ENCODE assay signal across 8 mouse cellular contexts in the genomic region with DNA sequence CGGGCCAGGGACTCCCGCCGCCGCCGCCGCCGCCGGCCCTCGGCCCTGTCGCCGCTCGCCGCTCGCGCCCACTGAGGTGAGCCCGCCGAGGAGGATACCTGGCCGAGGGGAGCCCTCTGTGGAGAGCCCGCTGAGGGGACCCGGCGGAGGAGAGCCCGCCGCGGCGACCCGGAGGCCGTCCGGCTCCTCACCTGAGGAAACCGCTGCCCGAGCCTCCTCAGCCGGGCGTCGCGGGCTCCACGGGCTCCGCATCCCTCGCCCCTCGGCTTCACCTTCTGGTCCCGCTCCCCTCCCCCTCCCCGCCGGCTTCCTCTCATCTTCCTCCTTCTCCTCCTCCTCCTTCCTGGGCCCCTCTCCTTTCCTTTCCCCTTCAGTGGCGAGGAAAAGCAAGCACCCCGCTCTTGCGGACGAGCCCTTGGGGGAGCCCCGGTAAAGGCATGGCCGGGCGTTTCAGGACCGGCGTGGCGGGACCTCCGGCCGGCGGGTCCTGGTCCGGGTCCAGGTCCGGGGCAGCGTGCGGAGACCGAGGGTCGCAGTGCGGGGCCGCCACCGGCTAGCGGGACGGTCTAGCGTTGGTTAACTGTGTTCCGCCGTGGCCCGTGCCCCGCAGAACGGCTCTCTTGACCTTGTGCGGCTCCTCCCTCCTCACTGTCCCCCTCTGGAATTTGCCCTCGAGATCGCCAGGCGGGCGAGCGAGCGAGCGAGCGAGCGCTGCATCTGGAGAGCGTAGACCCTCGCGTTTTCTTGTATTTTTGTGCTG. TPM values are rescaled to one million over a fixed set of nuclear protein-coding genes. Genes with fewer than 3 reads are reported as not detected.
A peak's percentile ranks its signal among the peaks of the same experiment; 100 is the strongest.
DNase-seq lines count a peak whose midpoint lies in the region; ATAC-seq and TF ChIP-seq lines count a peak whose summit lies in the region.

No protein-coding gene starts in this region.

- H3K36me3 ChIP-seq in intestine, embryonic 16.5 days (ENCODE audit: control insufficient read depth, insufficient read depth, low read length), result no peaks in the 10 kb centered on the region
- H3K36me3 ChIP-seq in limb, embryonic 14.5 days (ENCODE audit: control insufficient read depth, insufficient read depth, low read length), result peaks cover 25% of the 10 kb centered on the region
- H3K36me3 ChIP-seq in midbrain, embryonic 16.5 days (ENCODE audit: control insufficient read depth, insufficient read depth, low read length), result peaks cover 3% of the 10 kb centered on the region
- no peaks in the 10 kb centered on the region for H3K36me3 ChIP-seq in stomach, embryonic 16.5 days (ENCODE audit: control insufficient read depth, insufficient read depth, low read length)

- no peaks in the 10 kb centered on the region for H3K9me3 ChIP-seq in intestine, embryonic 16.5 days (ENCODE audit: control insufficient read depth, low read length)
- no peaks in the 10 kb centered on the region for H3K9me3 ChIP-seq in limb, embryonic 14.5 days (ENCODE audit: control insufficient read depth, low read length)
- no peaks in the 10 kb centered on the region for H3K9me3 ChIP-seq in midbrain, embryonic 16.5 days (replicated peaks; ENCODE audit: control insufficient read depth, low read length, poor library complexity, severe bottlenecking)
- no peaks in the 10 kb centered on the region for H3K9me3 ChIP-seq in stomach, embryonic 16.5 days (replicated peaks; ENCODE audit: control insufficient read depth, low read length)

- WGBS in intestine, embryonic 16.5 days, result under 1% methylated on average over 68 of the region's 84 CpGs
- under 1% methylated on average over 47 of the region's 84 CpGs for WGBS in limb, embryonic 14.5 days
- under 1% methylated on average over 73 of the region's 84 CpGs for WGBS in midbrain, embryonic 16.5 days
- under 1% methylated on average over 70 of the region's 84 CpGs for WGBS in stomach, embryonic 16.5 days

- DNase-seq in lung, adult 18-20 months, result peak; percentile 41 to 45
- DNase-seq in lung, postnatal 25 days (ENCODE audit: low spot score), result no peak
- peak; percentile 43 for DNase-seq in cerebellum, adult 9-11 months
- DNase-seq in gastrocnemius, postnatal 10 days, result peak; percentile 43
- no peak for DNase-seq in limb, embryonic 14.5 days (ENCODE audit: low spot score)

- peak overlapping the region; percentile 89 for H3K4me2 ChIP-seq in intestine, embryonic 16.5 days (ENCODE audit: low read depth, low read length)
- peak overlapping the region; percentile 80 for H3K4me2 ChIP-seq in limb, embryonic 14.5 days (replicated peaks; ENCODE audit: low read depth, low read length, severe bottlenecking)
- H3K4me2 ChIP-seq in midbrain, embryonic 16.5 days (ENCODE audit: low read length), result peak overlapping the region; percentile 52
- H3K4me2 ChIP-seq in stomach, embryonic 16.5 days (ENCODE audit: low read depth, low read length), result peak overlapping the region; percentile 94

- peak; percentile 60 for ATAC-seq in intestine, embryonic 16.5 days
- peak; percentile 16 for ATAC-seq in limb, embryonic 14.5 days (ENCODE audit: low FRiP score, low read depth)
- peak; percentile 60 for ATAC-seq in midbrain, embryonic 16.5 days
- no peak for ATAC-seq in stomach, embryonic 16.5 days (ENCODE audit: insufficient read depth, low FRiP score)

- peak overlapping the region; percentile 92 for H3K9ac ChIP-seq in intestine, embryonic 16.5 days (ENCODE audit: low read depth, low read length)
- peak overlapping the region; percentile 98 for H3K9ac ChIP-seq in limb, embryonic 14.5 days (ENCODE audit: low read depth, low read length, severe bottlenecking)
- H3K9ac ChIP-seq in midbrain, embryonic 16.5 days (ENCODE audit: low read depth, low read length), result peak overlapping the region; percentile 98
- peak overlapping the region; percentile 97 for H3K9ac ChIP-seq in stomach, embryonic 16.5 days (ENCODE audit: low read length)

- H3K27ac ChIP-seq in intestine, embryonic 16.5 days (ENCODE audit: low read length), result peak overlapping the region; percentile 93
- H3K27ac ChIP-seq in limb, embryonic 14.5 days (replicated peaks; ENCODE audit: low read depth, low read length), result peak overlapping the region; percentile 95
- H3K27ac ChIP-seq in midbrain, embryonic 16.5 days (ENCODE audit: low read length), result peak overlapping the region; percentile 96
- H3K27ac ChIP-seq in stomach, embryonic 16.5 days (ENCODE audit: low read length), result peak overlapping the region; percentile 92

- TF ChIP-seq POLR2A in limb, embryonic 14.5 days (IDR thresholded peaks at IDR 0.05; ENCODE audit: borderline replicate concordance, extremely low read depth, insufficient read depth, insufficient read length), result no peak

- H3K4me1 ChIP-seq in intestine, embryonic 16.5 days (ENCODE audit: control insufficient read depth, insufficient read depth, low read length), result peaks cover 2% of the 10 kb centered on the region; the same call in 1 of the 2 replicates
- peaks cover 8% of the 10 kb centered on the region; the same call in 1 of the 2 replicates for H3K4me1 ChIP-seq in limb, embryonic 14.5 days (ENCODE audit: control insufficient read depth, insufficient read depth, low read length)
- peaks cover 34% of the 10 kb centered on the region for H3K4me1 ChIP-seq in midbrain, embryonic 16.5 days (ENCODE audit: control insufficient read depth, insufficient read depth, low read length)
- peaks cover 14% of the 10 kb centered on the region for H3K4me1 ChIP-seq in stomach, embryonic 16.5 days (ENCODE audit: control insufficient read depth, insufficient read depth, low read length)

- H3K27me3 ChIP-seq in intestine, embryonic 16.5 days (replicated peaks; ENCODE audit: control insufficient read depth, insufficient read depth, low read length), result no peaks in the 10 kb centered on the region
- no peaks in the 10 kb centered on the region for H3K27me3 ChIP-seq in limb, embryonic 14.5 days (ENCODE audit: control insufficient read depth, insufficient read depth, low read length)
- no peaks in the 10 kb centered on the region for H3K27me3 ChIP-seq in midbrain, embryonic 16.5 days (ENCODE audit: control insufficient read depth, insufficient read depth, low read depth, low read length)
- H3K27me3 ChIP-seq in stomach, embryonic 16.5 days (ENCODE audit: control insufficient read depth, insufficient read depth, low read length), result no peaks in the 10 kb centered on the region

- peak overlapping the region; percentile 84 for H3K4me3 ChIP-seq in intestine, embryonic 16.5 days (ENCODE audit: low read length)
- H3K4me3 ChIP-seq in limb, embryonic 14.5 days (replicated peaks; ENCODE audit: low read length), result peak overlapping the region; percentile 62
- H3K4me3 ChIP-seq in midbrain, embryonic 16.5 days (ENCODE audit: low read depth, low read length), result peak overlapping the region; percentile 57
- H3K4me3 ChIP-seq in stomach, embryonic 16.5 days (replicated peaks; ENCODE audit: low read length), result peak overlapping the region; percentile 87

RNA-seq across cellular contexts. Expression of a gene that starts 1.1 kb away (rescaled TPM):
- total RNA-seq in gastrocnemius, postnatal 10 days (2021), result 10 to 100 TPM; 23.7 to 29.4 TPM
- polyA plus RNA-seq in intestine, embryonic 16.5 days (2015; fragmentation: Nextera tagmentation; extraction: Ambion mirVana), result 10.4 and 11.2 TPM in 2 replicates
- polyA plus RNA-seq in limb, embryonic 14.5 days (2012; rRNA removed), result 24.7 and 24.8 TPM in 2 replicates
- polyA plus RNA-seq in limb, embryonic 14.5 days (2014; fragmentation: Nextera tagmentation; extraction: Ambion mirVana), result 39.9 and 45.4 TPM in 2 replicates
- 31.0 and 35.0 TPM in 2 replicates for polyA plus RNA-seq in midbrain, embryonic 16.5 days (2015; fragmentation: Nextera tagmentation; extraction: Ambion mirVana)
- 11.2 and 12.4 TPM in 2 replicates for polyA plus RNA-seq in stomach, embryonic 16.5 days (2015; fragmentation: Nextera tagmentation; extraction: Ambion mirVana)

Comparison
In these comparisons a context has a peak if more than half of its experiments do, and no peak if none do; other contexts are left out.
1. DNase-seq: peak in lung, adult 18-20 months (2 of 2), cerebellum, adult 9-11 months (single experiment) and gastrocnemius, postnatal 10 days (single experiment); none in lung, postnatal 25 days (single experiment) and limb, embryonic 14.5 days (single experiment).
2. Peak in every context shown above with its lines, with median percentiles within 50 percentile points of each other: H3K27ac ChIP-seq, H3K4me2 ChIP-seq, H3K4me3 ChIP-seq and H3K9ac ChIP-seq.